Mouse (Mus musculus) erythroblast, embryonic 14.5 days (primary cell): ENCODE measurements around the gene Arhgap15.

Source experiments
- GATA1 ChIP-seq: IDR thresholded peaks from 2 replicates; pipeline ENCODE4 v1.6.1; 2012; ENCODE audit warnings: low read length, inconsistent platforms, mixed read lengths
- TAL1 ChIP-seq: IDR thresholded peaks from 3 replicates; pipeline ENCODE4 v1.6.1; 2012; ENCODE audit warnings: low read length, inconsistent platforms, mixed read lengths

DNA sequence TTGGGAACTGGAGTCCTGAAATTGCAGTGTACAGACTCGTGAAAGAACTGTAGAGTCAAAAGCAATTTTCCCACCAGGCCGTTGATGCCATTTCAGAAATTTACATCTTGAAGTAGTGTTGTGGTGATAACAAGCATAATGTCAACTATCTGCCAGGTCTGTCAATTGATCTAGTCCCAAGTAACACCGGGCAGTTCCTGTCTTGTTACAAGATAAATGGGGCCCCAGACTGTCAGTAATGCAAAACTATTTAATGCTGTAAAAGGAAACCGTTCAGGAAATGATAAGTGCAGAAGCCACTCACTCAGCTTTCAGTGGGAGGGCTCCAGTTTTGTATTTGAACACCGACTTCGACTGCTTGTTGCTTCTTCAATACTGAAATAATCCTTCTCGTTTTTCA, 604.3 kb downstream of the Arhgap15 start:
- TF ChIP-seq GATA1 (no peak), TAL1 (no peak)
